Mouse (Mus musculus) hindbrain, embryonic 10.5 days (tissue): ENCODE data around the gene Gm9903. TPM values are rescaled to one million over a fixed set of nuclear protein-coding genes. Genes with fewer than 3 reads are reported as not detected.

ENCODE experiments used
- DNase-seq: peaks from one replicate; pipeline ENCODE4 v3.0.0-alpha.2; 2017; ENCODE audit warnings: low spot score
- H3K27ac ChIP-seq: fragments of 300-500 bp; sonication (generic); 2 replicates; pipeline ENCODE4 v1.5.1; 2016; ENCODE audit warnings: mild to moderate bottlenecking, moderate library complexity
- H3K27me3 ChIP-seq: fragments of 300-500 bp; sonication (generic); 2 replicates; pipeline ENCODE4 v1.6.1; 2016; ENCODE audit warnings: mild to moderate bottlenecking; ENCODE audit not compliant: poor library complexity, insufficient read depth, severe bottlenecking
- H3K36me3 ChIP-seq: fragments of 300-500 bp; sonication (generic); 2 replicates; pipeline ENCODE4 v1.6.1; 2016; ENCODE audit warnings: mild to moderate bottlenecking, moderate library complexity
- H3K4me1 ChIP-seq: fragments of 300-500 bp; sonication (generic); replicated peaks from 2 replicates; pipeline ENCODE4 v1.6.1; 2016; ENCODE audit warnings: mild to moderate bottlenecking
- H3K4me3 ChIP-seq: fragments of 300-500 bp; sonication (generic); 2 replicates; pipeline ENCODE4 v1.5.1; 2016; ENCODE audit warnings: mild to moderate bottlenecking, moderate library complexity
- H3K9me3 ChIP-seq: fragments of 300-500 bp; sonication (generic); 2 replicates; pipeline ENCODE4 v1.6.1; 2016; ENCODE audit warnings: mild to moderate bottlenecking, moderate library complexity
- WGBS: fragments of 180-500 bp; shearing (Covaris S2); methylation state at CpG from one replicate; pipeline ENCODE4 v1.1.7; 2016; 5-methylcytosine and 5-hydroxymethylcytosine counted together
- polyA plus RNA-seq: library from polyadenylated mRNA; unstranded; fragments of >200 nt; fragmentation: Nextera tagmentation; extraction: Ambion mirVana; gene quantifications from 2 replicates; pipeline ENCODE4 v1.2.1, GENCODE M21; 2016

Gene Gm9903
- 0.77 and 1.2 TPM in 2 replicates for polyA plus RNA-seq

- H3K36me3 ChIP-seq, result peaks cover 1% of the 10 kb centered on the region
- peak within 1 kb of the TSS; percentile 89 for H3K4me3 ChIP-seq
- DNase-seq, result peak; percentile 100
- WGBS, result under 1% methylated on average over 99 of the region's 99 CpGs
- H3K9me3 ChIP-seq, result no peaks in the 10 kb centered on the region
- peaks cover 29% of the 10 kb centered on the region for H3K4me1 ChIP-seq
- peak within 1 kb of the TSS; percentile 94 for H3K27ac ChIP-seq
- no peaks in the 10 kb centered on the region for H3K27me3 ChIP-seq
These were observed at the start of gene Gm9903, which contains the start of gene Fam53a for GRCm38 (mm10) chr5:33629301-33629987. Gene Gm9903, plus strand, starts transcription at chr5:33629925. Gene Fam53a, minus strand, starts transcription at chr5:33629635.

- Histone ChIP-seq H3K9me3 (no peaks in the 10 kb centered on the region), H3K27me3 (no peaks in the 10 kb centered on the region), H3K4me1 (peaks cover 14% of the 10 kb centered on the region), H3K4me3 (no peak overlapping the region), H3K27ac (no peak overlapping the region), H3K36me3 (no peaks in the 10 kb centered on the region)
- DNase-seq, result no peak
- WGBS, result 93% methylated on average over 1 of the region's 1 CpGs
These were observed 49.4 kb upstream of the Gm9903 start for GRCm38 (mm10) chr5:33580336-33580735.

GRCm38 (mm10) chr5:33587498-33588058 is 42.1 kb upstream of the Gm9903 start:
- Histone ChIP-seq H3K27ac (no peak overlapping the region), H3K9me3 (no peaks in the 10 kb centered on the region), H3K4me1 (peaks cover 18% of the 10 kb centered on the region), H3K4me3 (no peak overlapping the region), H3K27me3 (no peaks in the 10 kb centered on the region), H3K36me3 (no peaks in the 10 kb centered on the region)
- WGBS, result 78% methylated on average over 18 of the region's 18 CpGs
- DNase-seq, result no peak

GRCm38 (mm10) chr5:33588066-33588465 is 41.7 kb upstream of the Gm9903 start:
- Histone ChIP-seq H3K4me1 (peaks cover 14% of the 10 kb centered on the region), H3K4me3 (no peak overlapping the region), H3K27me3 (no peaks in the 10 kb centered on the region), H3K27ac (no peak overlapping the region), H3K36me3 (no peaks in the 10 kb centered on the region), H3K9me3 (no peaks in the 10 kb centered on the region)
- no peak for DNase-seq
- WGBS, result 86% methylated on average over 3 of the region's 3 CpGs

GRCm38 (mm10) chr5:33589221-33589888 is 40.4 kb upstream of the Gm9903 start:
- WGBS, result 69% methylated on average over 5 of the region's 5 CpGs
- peak; percentile 73 for DNase-seq
- no peaks in the 10 kb centered on the region for H3K9me3 ChIP-seq
- H3K27ac ChIP-seq, result no peak overlapping the region
- no peaks in the 10 kb centered on the region for H3K36me3 ChIP-seq
- H3K27me3 ChIP-seq, result no peaks in the 10 kb centered on the region
- peaks cover 4% of the 10 kb centered on the region; the same call in 1 of the 2 replicates for H3K4me1 ChIP-seq
- no peak overlapping the region for H3K4me3 ChIP-seq

- Histone ChIP-seq H3K4me1 (no peaks in the 10 kb centered on the region), H3K27me3 (no peaks in the 10 kb centered on the region), H3K36me3 (peaks cover 7% of the 10 kb centered on the region), H3K4me3 (no peak overlapping the region), H3K27ac (no peak overlapping the region), H3K9me3 (no peaks in the 10 kb centered on the region)
- DNase-seq, result peak; percentile 31
- WGBS, result 34% methylated on average over 2 of the region's 2 CpGs
These were observed 36.1 kb upstream of the Gm9903 start for GRCm38 (mm10) chr5:33593620-33594019.

- no peak overlapping the region for H3K4me3 ChIP-seq
- no peak overlapping the region for H3K27ac ChIP-seq
- no peaks in the 10 kb centered on the region for H3K9me3 ChIP-seq
- 93% methylated on average over 5 of the region's 5 CpGs for WGBS
- no peak for DNase-seq
- H3K4me1 ChIP-seq, result 0 out of 2 replicates have a peak, but pooled peaks cover 2% of the 10 kb centered on the region
- H3K36me3 ChIP-seq, result peaks cover 76% of the 10 kb centered on the region
- H3K27me3 ChIP-seq, result no peaks in the 10 kb centered on the region
These were observed 24.4 kb upstream of the Gm9903 start for GRCm38 (mm10) chr5:33605314-33605713.

GRCm38 (mm10) chr5:33606631-33607030 is 23.1 kb upstream of the Gm9903 start:
- peaks cover 74% of the 10 kb centered on the region for H3K36me3 ChIP-seq
- 0 out of 2 replicates have a peak, but pooled peaks cover 2% of the 10 kb centered on the region for H3K4me1 ChIP-seq
- H3K27ac ChIP-seq, result no peak overlapping the region
- no peaks in the 10 kb centered on the region for H3K9me3 ChIP-seq
- no peak for DNase-seq
- H3K4me3 ChIP-seq, result no peak overlapping the region
- WGBS, result 85% methylated on average over 7 of the region's 7 CpGs
- no peaks in the 10 kb centered on the region for H3K27me3 ChIP-seq

- 0 out of 2 replicates have a peak, but pooled peaks cover 2% of the 10 kb centered on the region for H3K4me1 ChIP-seq
- 95% methylated on average over 15 of the region's 15 CpGs for WGBS
- H3K9me3 ChIP-seq, result no peaks in the 10 kb centered on the region
- H3K4me3 ChIP-seq, result no peak overlapping the region
- no peaks in the 10 kb centered on the region for H3K27me3 ChIP-seq
- peaks cover 76% of the 10 kb centered on the region for H3K36me3 ChIP-seq
- H3K27ac ChIP-seq, result no peak overlapping the region
- no peak for DNase-seq
These were observed 22.3 kb upstream of the Gm9903 start for GRCm38 (mm10) chr5:33607434-33607833.

GRCm38 (mm10) chr5:33609226-33609625 is 20.5 kb upstream of the Gm9903 start:
- no peak overlapping the region for H3K4me3 ChIP-seq
- no peaks in the 10 kb centered on the region for H3K27me3 ChIP-seq
- H3K36me3 ChIP-seq, result peaks cover 84% of the 10 kb centered on the region
- H3K27ac ChIP-seq, result no peak overlapping the region
- no peaks in the 10 kb centered on the region for H3K9me3 ChIP-seq
- WGBS, result 84% methylated on average over 1 of the region's 1 CpGs
- 0 out of 2 replicates have a peak, but pooled peaks cover 2% of the 10 kb centered on the region for H3K4me1 ChIP-seq
- DNase-seq, result no peak

GRCm38 (mm10) chr5:33611795-33612194 is 17.9 kb upstream of the Gm9903 start:
- WGBS, result 97% methylated on average over 1 of the region's 1 CpGs
- Histone ChIP-seq H3K27me3 (no peaks in the 10 kb centered on the region), H3K27ac (no peak overlapping the region), H3K9me3 (no peaks in the 10 kb centered on the region), H3K4me3 (no peak overlapping the region), H3K36me3 (peaks cover 75% of the 10 kb centered on the region), H3K4me1 (0 out of 2 replicates have a peak, but pooled peaks cover 2% of the 10 kb centered on the region)
- DNase-seq, result no peak

- H3K27me3 ChIP-seq, result no peaks in the 10 kb centered on the region
- 92% methylated on average over 6 of the region's 6 CpGs for WGBS
- H3K36me3 ChIP-seq, result peaks cover 54% of the 10 kb centered on the region
- no peak for DNase-seq
- H3K27ac ChIP-seq, result no peak overlapping the region
- H3K9me3 ChIP-seq, result no peaks in the 10 kb centered on the region
- no peaks in the 10 kb centered on the region for H3K4me1 ChIP-seq
- H3K4me3 ChIP-seq, result no peak overlapping the region
These were observed 15.3 kb upstream of the Gm9903 start for GRCm38 (mm10) chr5:33614391-33614790.

GRCm38 (mm10) chr5:33622671-33623070 is 7.1 kb upstream of the Gm9903 start:
- Histone ChIP-seq H3K27ac (no peak overlapping the region), H3K4me1 (peaks cover 9% of the 10 kb centered on the region), H3K27me3 (no peaks in the 10 kb centered on the region), H3K36me3 (peaks cover 19% of the 10 kb centered on the region), H3K4me3 (no peak overlapping the region), H3K9me3 (no peaks in the 10 kb centered on the region)
- WGBS, result 94% methylated on average over 2 of the region's 2 CpGs
- no peak for DNase-seq
